Mouse (Mus musculus): ENCODE measurements around the gene Nnat. TPM values are rescaled to one million over a fixed set of nuclear protein-coding genes. Genes with fewer than 3 reads are reported as not detected.

The Nnat gene
- polyA plus RNA-seq, 1 experiment from 2014 or later: 685 TPM

GRCm38 (mm10) chr2:157556074-157556698 lies 3.7 kb upstream of the Nnat start:
- 0 out of 2 replicates have a peak, but pooled peaks have one; percentile 25 for ATAC-seq (ENCODE audit: borderline replicate concordance, extremely low read depth, low FRiP score, low TSS enrichment)
- H3K4me1 ChIP-seq: peaks cover 40% of the 10 kb centered on the region
- H3K9me3 ChIP-seq: peaks cover 17% of the 10 kb centered on the region
- H3K36me3 ChIP-seq: peaks cover 32% of the 10 kb centered on the region
- H3K4me2 ChIP-seq: 0 out of 2 replicates have a peak overlapping the region, but pooled peaks have one; percentile 7
- no peaks in the 10 kb centered on the region for H3K27me3 ChIP-seq
- no peak overlapping the region for H3K4me3 ChIP-seq
- H3K9ac ChIP-seq: no peak overlapping the region
- peak overlapping the region; percentile 56 for H3K27ac ChIP-seq
- WGBS: 42% methylated on average over 5 of the region's 5 CpGs

- H3K36me3 ChIP-seq: peaks cover 42% of the 10 kb centered on the region
- no peak overlapping the region for H3K27ac ChIP-seq
- H3K9me3 ChIP-seq: peaks cover 19% of the 10 kb centered on the region
- 75% methylated on average over 9 of the region's 9 CpGs for WGBS
- H3K4me2 ChIP-seq: no peak overlapping the region
- H3K4me3 ChIP-seq: no peak overlapping the region
- H3K9ac ChIP-seq: no peak overlapping the region
- H3K27me3 ChIP-seq: no peaks in the 10 kb centered on the region
- peaks cover 36% of the 10 kb centered on the region for H3K4me1 ChIP-seq
- ATAC-seq (ENCODE audit: borderline replicate concordance, extremely low read depth, low FRiP score, low TSS enrichment): no peak
Observed at GRCm38 (mm10) chr2:157558051-157558450, 1.8 kb upstream of the Nnat start.

DNA sequence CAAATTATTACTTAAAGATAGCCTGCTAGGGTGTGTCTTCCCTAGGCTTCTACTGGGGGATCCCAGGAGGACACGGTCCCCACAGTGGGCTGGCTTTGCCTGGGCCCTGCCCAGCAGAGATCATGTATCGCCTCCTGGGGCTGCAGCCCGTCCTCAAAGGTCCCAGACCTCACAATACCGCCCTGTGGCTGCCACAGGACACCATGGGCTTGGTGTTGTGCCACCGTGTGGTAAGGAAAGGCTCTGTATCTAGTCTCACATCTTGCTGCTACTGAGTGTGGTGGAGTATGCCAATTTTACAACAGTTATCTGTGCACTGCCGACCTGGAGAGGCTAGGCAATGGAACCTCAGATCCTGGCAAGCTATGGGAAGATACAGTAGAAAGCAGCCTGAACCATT lies 1.4 kb upstream of the Nnat start:
- Histone ChIP-seq H3K4me3 (no peak overlapping the region), H3K4me2 (no peak overlapping the region), H3K27me3 (no peaks in the 10 kb centered on the region), H3K4me1 (peaks cover 34% of the 10 kb centered on the region), H3K36me3 (peaks cover 42% of the 10 kb centered on the region), H3K9me3 (peaks cover 19% of the 10 kb centered on the region), H3K27ac (no peak overlapping the region), H3K9ac (no peak overlapping the region)
- 64% methylated on average over 6 of the region's 6 CpGs for WGBS
- no peak for ATAC-seq (ENCODE audit: borderline replicate concordance, extremely low read depth, low FRiP score, low TSS enrichment)

DNA sequence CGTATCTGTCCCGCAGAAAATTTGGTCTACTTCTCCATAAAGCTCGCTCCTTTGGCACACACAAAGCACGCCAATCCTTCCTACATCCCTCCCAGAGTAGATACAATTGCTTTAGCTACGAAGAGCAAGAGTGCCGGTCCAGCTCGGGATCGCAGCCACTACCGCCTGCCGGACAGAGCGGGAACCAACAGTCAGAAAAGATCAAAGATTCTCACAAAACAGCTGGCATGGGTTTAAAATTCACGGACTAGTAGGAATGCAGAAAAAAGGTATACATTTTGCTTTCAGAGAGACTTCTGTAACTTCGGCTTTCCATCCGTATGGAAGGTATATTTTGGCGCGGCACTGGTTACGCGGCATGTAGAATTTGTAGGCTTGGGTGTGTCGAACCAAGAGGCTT lies 438 bp upstream of the Nnat start:
- Histone ChIP-seq H3K4me2 (peak overlapping the region; percentile 69), H3K27ac (no peak overlapping the region), H3K4me1 (peaks cover 34% of the 10 kb centered on the region), H3K36me3 (peaks cover 42% of the 10 kb centered on the region), H3K9ac (no peak overlapping the region), H3K9me3 (peaks cover 19% of the 10 kb centered on the region), H3K4me3 (peak overlapping the region; percentile 50), H3K27me3 (no peaks in the 10 kb centered on the region)
- WGBS: 49% methylated on average over 19 of the region's 19 CpGs
- ATAC-seq (ENCODE audit: borderline replicate concordance, extremely low read depth, low FRiP score, low TSS enrichment): no peak

DNA sequence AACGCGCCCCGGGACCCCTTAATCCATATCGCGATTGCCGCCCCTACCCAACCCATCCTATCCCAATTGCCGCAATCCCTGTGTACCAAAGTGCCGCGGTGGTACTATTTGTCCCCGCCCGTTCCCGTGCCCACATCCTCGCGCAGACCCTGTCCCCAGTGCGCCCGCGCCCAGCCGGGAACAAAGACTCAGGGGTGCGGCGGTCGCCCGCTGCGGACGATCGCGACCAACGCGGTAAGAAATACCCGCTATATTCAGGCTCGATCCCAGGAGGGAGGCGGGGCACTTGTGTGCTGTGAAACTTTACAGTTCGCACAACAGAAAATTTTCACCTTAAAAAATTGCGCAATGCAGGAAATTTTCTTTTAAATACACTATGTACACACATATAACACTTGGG lies 424 bp downstream of the Nnat start:
- Histone ChIP-seq H3K4me1 (peaks cover 34% of the 10 kb centered on the region), H3K27ac (peak overlapping the region; percentile 72), H3K27me3 (no peaks in the 10 kb centered on the region), H3K9ac (peak overlapping the region; percentile 47), H3K9me3 (peaks cover 19% of the 10 kb centered on the region), H3K36me3 (peaks cover 42% of the 10 kb centered on the region), H3K4me2 (peak overlapping the region; percentile 69), H3K4me3 (peak overlapping the region; percentile 50)
- 48% methylated on average over 33 of the region's 33 CpGs for WGBS
- ATAC-seq (ENCODE audit: borderline replicate concordance, extremely low read depth, low FRiP score, low TSS enrichment): no peak

DNA sequence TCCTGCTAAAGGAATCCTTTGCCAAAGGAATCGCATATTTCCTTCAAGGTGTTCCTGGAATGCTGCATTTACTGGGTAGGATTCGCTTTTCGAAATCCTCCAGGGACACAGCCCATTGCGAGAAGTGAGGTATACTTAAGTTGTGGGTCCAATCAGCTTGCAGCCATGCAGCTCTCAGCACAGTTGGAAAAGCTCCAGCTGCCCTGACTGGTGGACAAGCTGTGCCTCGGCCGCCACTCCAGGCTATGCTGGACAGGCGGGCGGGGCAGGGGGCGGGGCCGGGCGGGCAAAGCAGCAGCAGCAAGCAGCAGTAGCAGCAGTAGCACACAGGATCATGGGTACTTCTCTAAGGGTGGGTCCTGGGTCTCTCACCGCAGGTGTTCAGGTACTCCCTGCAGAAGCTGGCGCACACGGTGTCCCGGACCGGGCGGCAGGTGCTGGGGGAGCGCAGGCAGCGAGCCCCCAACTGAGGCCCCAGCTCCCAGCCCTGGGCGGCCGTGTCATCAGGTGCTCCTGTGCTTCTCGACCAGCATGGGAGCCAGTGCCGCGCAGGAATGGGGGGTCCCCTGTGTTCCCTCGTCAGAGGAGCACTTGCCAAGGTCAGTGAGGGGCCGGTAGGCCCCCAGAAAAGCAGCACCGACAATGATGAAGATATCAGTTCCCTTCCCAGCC lies 1.4 kb downstream of the Nnat start:
- Histone ChIP-seq H3K9ac (peak overlapping the region; percentile 13; the same call in 1 of the 2 replicates), H3K27me3 (no peaks in the 10 kb centered on the region), H3K4me2 (peak overlapping the region; percentile 69), H3K9me3 (peaks cover 19% of the 10 kb centered on the region), H3K4me3 (peak overlapping the region; percentile 50), H3K4me1 (peaks cover 28% of the 10 kb centered on the region), H3K36me3 (peaks cover 42% of the 10 kb centered on the region), H3K27ac (peak overlapping the region; percentile 53)
- peak; percentile 62 for ATAC-seq (ENCODE audit: borderline replicate concordance, extremely low read depth, low FRiP score, low TSS enrichment)
- 50% methylated on average over 27 of the region's 27 CpGs for WGBS

DNA sequence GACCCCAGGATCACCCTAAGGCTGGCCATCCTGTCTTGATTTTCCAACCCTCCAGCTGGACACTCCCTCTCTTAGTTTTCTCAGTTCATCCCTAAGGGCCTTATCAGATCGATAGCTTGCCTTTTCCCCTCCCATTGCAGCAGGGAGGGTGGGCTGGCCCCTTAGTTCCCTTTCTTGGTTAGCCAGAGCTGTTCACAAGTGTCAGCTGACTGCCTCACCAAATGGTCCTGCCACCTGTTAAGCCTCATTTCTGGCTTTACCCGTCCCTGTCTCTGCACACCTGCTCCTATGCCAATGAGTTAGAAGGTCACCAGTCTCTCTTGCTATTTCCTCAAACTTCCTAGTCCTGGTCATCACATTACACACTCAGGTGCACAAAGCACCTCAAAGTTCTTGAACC lies 3.2 kb downstream of the Nnat start:
- no peak overlapping the region for H3K9ac ChIP-seq
- ATAC-seq (ENCODE audit: borderline replicate concordance, extremely low read depth, low FRiP score, low TSS enrichment): no peak
- H3K36me3 ChIP-seq: peaks cover 28% of the 10 kb centered on the region
- no peak overlapping the region for H3K4me2 ChIP-seq
- H3K4me3 ChIP-seq: no peak overlapping the region
- H3K27ac ChIP-seq: no peak overlapping the region
- WGBS: 63% methylated on average over 2 of the region's 2 CpGs
- H3K9me3 ChIP-seq: peaks cover 19% of the 10 kb centered on the region
- peaks cover 34% of the 10 kb centered on the region for H3K4me1 ChIP-seq
- no peaks in the 10 kb centered on the region for H3K27me3 ChIP-seq

DNA sequence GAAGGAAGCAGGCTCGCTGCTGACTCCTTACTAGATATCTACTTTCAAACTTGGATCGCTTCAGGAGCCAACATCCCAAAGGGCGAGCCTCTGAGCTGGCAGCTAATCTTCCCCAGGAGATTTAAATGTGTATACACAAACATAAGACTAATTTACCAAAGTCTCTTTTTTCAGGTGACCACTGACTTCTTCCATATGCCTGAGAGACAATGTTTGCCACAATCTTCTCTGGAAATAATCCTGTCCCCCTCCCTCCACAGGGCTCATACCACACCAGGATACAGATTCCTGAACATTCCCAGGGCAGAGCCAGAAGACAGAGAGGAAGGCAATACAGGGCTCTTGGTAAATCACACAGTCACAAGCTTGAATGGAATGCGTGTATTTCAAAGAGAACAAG lies 4.8 kb downstream of the Nnat start:
- peak overlapping the region; percentile 94; the same call in 1 of the 2 replicates for H3K9ac ChIP-seq
- H3K9me3 ChIP-seq: 0 out of 2 replicates have a peak, but pooled peaks cover 9% of the 10 kb centered on the region
- ATAC-seq (ENCODE audit: borderline replicate concordance, extremely low read depth, low FRiP score, low TSS enrichment): no peak
- H3K4me3 ChIP-seq: peak overlapping the region; percentile 93
- H3K27me3 ChIP-seq: no peaks in the 10 kb centered on the region
- H3K4me2 ChIP-seq: peak overlapping the region; percentile 83
- peaks cover 30% of the 10 kb centered on the region for H3K4me1 ChIP-seq
- H3K27ac ChIP-seq: peak overlapping the region; percentile 94
- 59% methylated on average over 4 of the region's 4 CpGs for WGBS
- H3K36me3 ChIP-seq: peaks cover 14% of the 10 kb centered on the region

GRCm38 (mm10) chr2:157565446-157565845 lies 5.6 kb downstream of the Nnat start:
- no peak for ATAC-seq (ENCODE audit: borderline replicate concordance, extremely low read depth, low FRiP score, low TSS enrichment)
- 7% methylated on average over 13 of the region's 13 CpGs for WGBS
- H3K4me1 ChIP-seq: peaks cover 30% of the 10 kb centered on the region
- peak overlapping the region; percentile 83 for H3K4me2 ChIP-seq
- H3K27me3 ChIP-seq: no peaks in the 10 kb centered on the region
- H3K4me3 ChIP-seq: peak overlapping the region; percentile 93
- peaks cover 14% of the 10 kb centered on the region for H3K36me3 ChIP-seq
- peak overlapping the region; percentile 94 for H3K9ac ChIP-seq
- 0 out of 2 replicates have a peak, but pooled peaks cover 3% of the 10 kb centered on the region for H3K9me3 ChIP-seq
- H3K27ac ChIP-seq: peak overlapping the region; percentile 94

GRCm38 (mm10) chr2:157565898-157566259 lies 6.0 kb downstream of the Nnat start:
- H3K9me3 ChIP-seq: 0 out of 2 replicates have a peak, but pooled peaks cover 3% of the 10 kb centered on the region
- peak overlapping the region; percentile 93 for H3K4me3 ChIP-seq
- peak overlapping the region; percentile 83 for H3K4me2 ChIP-seq
- peak overlapping the region; percentile 94 for H3K27ac ChIP-seq
- H3K36me3 ChIP-seq: peaks cover 14% of the 10 kb centered on the region
- WGBS: under 1% methylated on average over 35 of the region's 35 CpGs
- peak overlapping the region; percentile 94 for H3K9ac ChIP-seq
- peaks cover 30% of the 10 kb centered on the region for H3K4me1 ChIP-seq
- no peaks in the 10 kb centered on the region for H3K27me3 ChIP-seq
- peak; percentile 20; the same call in 1 of the 2 replicates for ATAC-seq (ENCODE audit: borderline replicate concordance, extremely low read depth, low FRiP score, low TSS enrichment)

DNA sequence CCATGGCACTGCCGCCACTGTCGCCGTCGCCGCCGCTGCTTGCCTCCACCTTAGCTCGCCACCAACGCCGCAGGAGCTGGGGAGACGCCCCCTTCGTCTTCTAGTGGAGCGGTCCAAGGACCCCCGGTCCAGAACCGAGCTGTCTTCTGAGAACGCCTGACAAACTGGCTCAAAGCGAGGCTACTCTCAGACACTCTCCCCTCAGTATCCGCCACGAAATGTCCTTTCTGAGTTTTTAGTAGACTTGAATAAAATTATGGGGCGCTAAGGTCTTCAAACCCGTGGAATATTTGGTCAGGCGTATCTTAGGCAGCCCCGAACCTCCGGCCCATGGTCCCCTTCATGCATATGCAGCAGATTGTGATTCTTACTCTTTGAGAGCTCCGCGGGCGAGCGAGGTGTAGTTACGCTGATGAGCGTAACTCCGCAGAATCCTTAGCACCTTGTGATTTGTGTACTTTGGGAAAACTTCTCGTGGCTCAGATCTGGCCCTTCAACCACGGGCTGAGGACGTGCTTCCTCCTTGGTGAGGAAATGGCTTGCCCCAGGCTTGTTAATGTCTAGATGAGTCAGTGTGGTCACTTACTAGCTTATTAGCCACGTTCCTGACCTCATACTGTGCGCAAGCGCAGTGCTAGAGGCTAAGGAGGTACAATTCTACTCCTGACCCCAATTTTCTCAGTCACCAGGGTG lies 6.5 kb downstream of the Nnat start:
- peak overlapping the region; percentile 94 for H3K27ac ChIP-seq
- peak overlapping the region; percentile 94 for H3K9ac ChIP-seq
- under 1% methylated on average over 36 of the region's 36 CpGs for WGBS
- peaks cover 9% of the 10 kb centered on the region for H3K36me3 ChIP-seq
- no peaks in the 10 kb centered on the region for H3K9me3 ChIP-seq
- H3K4me1 ChIP-seq: peaks cover 31% of the 10 kb centered on the region
- no peaks in the 10 kb centered on the region for H3K27me3 ChIP-seq
- H3K4me3 ChIP-seq: peak overlapping the region; percentile 93
- peak overlapping the region; percentile 83 for H3K4me2 ChIP-seq
- peak; percentile 80; the same call in 1 of the 2 replicates for ATAC-seq (ENCODE audit: borderline replicate concordance, extremely low read depth, low FRiP score, low TSS enrichment)
